Mouse (Mus musculus): ENCODE measurements at regions not wholly inside any gene's neighbourhood (a gene's known extent, or its start where the extent isn't known, plus 50 kb on each side); places are given as distances from the start of the nearest gene placed in this dataset.
A peak's percentile ranks its signal among the peaks of the same experiment; 100 is the strongest.

GRCm38 (mm10) chr9:13083669-13084068 lies 162.0 kb downstream of the Jrkl start:
- TF ChIP-seq CHD2 (IDR thresholded peaks at IDR 0.05; ENCODE audit: low read length) (no peak), GABPA (IDR thresholded peaks at IDR 0.05; ENCODE audit: insufficient replicate concordance, low read depth, low read length) (no peak), POLR2A (IDR thresholded peaks at IDR 0.05; ENCODE audit: low read depth, low read length) (no peak), USF1 (IDR thresholded peaks at IDR 0.05; ENCODE audit: low read depth, low read length) (no peak), EP300 (IDR thresholded peaks at IDR 0.05; ENCODE audit: low read length) (no peak), CTCF (conservative IDR thresholded peaks at IDR 0.05 in 1 of 2, IDR thresholded peaks at IDR 0.05 in 1 of 2; ENCODE audit: low read depth in 2 of 2, low read length in 2 of 2) (no peak), ZC3H11A (IDR thresholded peaks at IDR 0.05; ENCODE audit: low read depth, low read length) (no peak), MAFK (IDR thresholded peaks at IDR 0.05; ENCODE audit: insufficient replicate concordance, low read length) (peak; percentile 51; the same call in 1 of the 2 replicates), CHD1 (IDR thresholded peaks at IDR 0.05; ENCODE audit: low read depth, low read length) (no peak), KAT2A (IDR thresholded peaks at IDR 0.05; ENCODE audit: insufficient replicate concordance, low read length) (no peak), TBP (conservative IDR thresholded peaks at IDR 0.05; ENCODE audit: low read depth, low read length) (no peak), TCF12 (IDR thresholded peaks at IDR 0.05; ENCODE audit: low read depth, low read length) (no peak), NELFE (IDR thresholded peaks at IDR 0.05; ENCODE audit: low read depth, low read length) (no peak)
